8 mouse cellular contexts compared by ENCODE assay signal in genomic region chr17:15375701-15376493, GRCm38 (mm10). TPM values are rescaled to one million over a fixed set of nuclear protein-coding genes. Genes with fewer than 3 reads are reported as not detected.
DNase-seq lines count a peak whose midpoint lies in the region; ATAC-seq lines count a peak whose summit lies in the region.

No protein-coding gene starts in this region.

- peaks cover 43% of the 10 kb centered on the region for H3K4me1 ChIP-seq in embryonic facial prominence, embryonic 12.5 days
- peaks cover 37% of the 10 kb centered on the region for H3K4me1 ChIP-seq in heart, embryonic 12.5 days (replicated peaks)
- peaks cover 26% of the 10 kb centered on the region; the same call in 1 of the 2 replicates for H3K4me1 ChIP-seq in kidney, embryonic 14.5 days (ENCODE audit: control insufficient read depth, insufficient read depth, low read length)
- H3K4me1 ChIP-seq in liver, embryonic 12.5 days = peaks cover 42% of the 10 kb centered on the region
- peaks cover 32% of the 10 kb centered on the region for H3K4me1 ChIP-seq in stomach, embryonic 16.5 days (ENCODE audit: control insufficient read depth, insufficient read depth, low read length)

- no peaks in the 10 kb centered on the region for H3K36me3 ChIP-seq in embryonic facial prominence, embryonic 12.5 days
- H3K36me3 ChIP-seq in heart, embryonic 12.5 days = no peaks in the 10 kb centered on the region
- H3K36me3 ChIP-seq in kidney, embryonic 14.5 days (ENCODE audit: control insufficient read depth, insufficient read depth, low read length) = no peaks in the 10 kb centered on the region
- no peaks in the 10 kb centered on the region for H3K36me3 ChIP-seq in liver, embryonic 12.5 days
- no peaks in the 10 kb centered on the region for H3K36me3 ChIP-seq in stomach, embryonic 16.5 days (ENCODE audit: control insufficient read depth, insufficient read depth, low read length)

- H3K4me2 ChIP-seq in embryonic facial prominence, embryonic 12.5 days (replicated peaks) = peak overlapping the region; percentile 87
- peak overlapping the region; percentile 99 for H3K4me2 ChIP-seq in heart, embryonic 12.5 days
- H3K4me2 ChIP-seq in kidney, embryonic 14.5 days (replicated peaks; ENCODE audit: low read depth, low read length) = peak overlapping the region; percentile 97
- peak overlapping the region; percentile 73 for H3K4me2 ChIP-seq in liver, embryonic 12.5 days
- H3K4me2 ChIP-seq in stomach, embryonic 16.5 days (ENCODE audit: low read depth, low read length) = peak overlapping the region; percentile 98

- peak overlapping the region; percentile 57 for H3K27ac ChIP-seq in embryonic facial prominence, embryonic 12.5 days
- H3K27ac ChIP-seq in heart, embryonic 12.5 days (ENCODE audit: poor library complexity, severe bottlenecking) = peak overlapping the region; percentile 40
- peak overlapping the region; percentile 76; the same call in 1 of the 2 replicates for H3K27ac ChIP-seq in kidney, embryonic 14.5 days (ENCODE audit: low read depth, low read length)
- no peak overlapping the region for H3K27ac ChIP-seq in liver, embryonic 12.5 days
- H3K27ac ChIP-seq in stomach, embryonic 16.5 days (ENCODE audit: low read length) = peak overlapping the region; percentile 67

- ATAC-seq in embryonic facial prominence, embryonic 12.5 days (ENCODE audit: insufficient number of reproducible peaks, insufficient read depth, low FRiP score, low TSS enrichment) = no peak
- ATAC-seq in heart, embryonic 12.5 days (ENCODE audit: insufficient number of reproducible peaks, low FRiP score) = peak; percentile 73
- ATAC-seq in kidney, embryonic 14.5 days (ENCODE audit: low FRiP score, low TSS enrichment) = peak; percentile 75
- ATAC-seq in liver, embryonic 12.5 days = peak; percentile 56
- peak; percentile 18; the same call in 1 of the 2 replicates for ATAC-seq in monocyte, adult 5-6 weeks (replicated peaks; ENCODE audit: insufficient number of reproducible peaks, low FRiP score, low TSS enrichment, poor library complexity, severe bottlenecking)
- ATAC-seq in stomach, embryonic 16.5 days (ENCODE audit: insufficient read depth, low FRiP score) = peak; percentile 61

- no peaks in the 10 kb centered on the region for H3K9me3 ChIP-seq in embryonic facial prominence, embryonic 12.5 days
- H3K9me3 ChIP-seq in heart, embryonic 12.5 days (replicated peaks) = no peaks in the 10 kb centered on the region
- H3K9me3 ChIP-seq in kidney, embryonic 14.5 days (ENCODE audit: control insufficient read depth, low read length) = no peaks in the 10 kb centered on the region
- no peaks in the 10 kb centered on the region for H3K9me3 ChIP-seq in liver, embryonic 12.5 days (replicated peaks)
- H3K9me3 ChIP-seq in stomach, embryonic 16.5 days (replicated peaks; ENCODE audit: control insufficient read depth, low read length) = no peaks in the 10 kb centered on the region

- peak overlapping the region; percentile 55 for H3K9ac ChIP-seq in embryonic facial prominence, embryonic 12.5 days
- peak overlapping the region; percentile 76 for H3K9ac ChIP-seq in heart, embryonic 12.5 days
- peak overlapping the region; percentile 63 for H3K9ac ChIP-seq in kidney, embryonic 14.5 days (ENCODE audit: low read depth, low read length)
- 0 out of 2 replicates have a peak overlapping the region, but pooled peaks have one; percentile 6 for H3K9ac ChIP-seq in liver, embryonic 12.5 days
- H3K9ac ChIP-seq in stomach, embryonic 16.5 days (ENCODE audit: low read length) = peak overlapping the region; percentile 75

- peak overlapping the region; percentile 48 for H3K4me3 ChIP-seq in embryonic facial prominence, embryonic 12.5 days
- H3K4me3 ChIP-seq in heart, embryonic 12.5 days = peak overlapping the region; percentile 70
- peak overlapping the region; percentile 64 for H3K4me3 ChIP-seq in kidney, embryonic 14.5 days (ENCODE audit: low read length)
- H3K4me3 ChIP-seq in liver, embryonic 12.5 days = peak overlapping the region; percentile 53
- H3K4me3 ChIP-seq in stomach, embryonic 16.5 days (replicated peaks; ENCODE audit: low read length) = peak overlapping the region; percentile 72

- peak; percentile 71 for DNase-seq in A20 (ENCODE audit: low read depth, low spot score)
- peak; percentile 85 for DNase-seq in adrenal gland, adult 2 months

- H3K27me3 ChIP-seq in embryonic facial prominence, embryonic 12.5 days = peaks cover 87% of the 10 kb centered on the region
- peaks cover 75% of the 10 kb centered on the region for H3K27me3 ChIP-seq in heart, embryonic 12.5 days (replicated peaks)
- peaks cover 37% of the 10 kb centered on the region for H3K27me3 ChIP-seq in kidney, embryonic 14.5 days (ENCODE audit: control insufficient read depth, insufficient read depth, low read length)
- H3K27me3 ChIP-seq in liver, embryonic 12.5 days (replicated peaks) = peaks cover 96% of the 10 kb centered on the region
- peaks cover 27% of the 10 kb centered on the region for H3K27me3 ChIP-seq in stomach, embryonic 16.5 days (ENCODE audit: control insufficient read depth, insufficient read depth, low read length)

- WGBS in embryonic facial prominence, embryonic 12.5 days = under 1% methylated on average over 66 of the region's 69 CpGs
- WGBS in heart, embryonic 12.5 days = under 1% methylated on average over 67 of the region's 69 CpGs
- under 1% methylated on average over 69 of the region's 69 CpGs for WGBS in kidney, embryonic 14.5 days
- under 1% methylated on average over 68 of the region's 69 CpGs for whole genome bisulfite sequencing in liver, embryonic 12.5 days (ENCODE audit: insufficient replicate concordance)
- under 1% methylated on average over 69 of the region's 69 CpGs for WGBS in stomach, embryonic 16.5 days

RNA-seq across cellular contexts. Expression of gene Dll1, which starts 0.8 kb away (rescaled TPM):
- 1 to 10 TPM; 4.2 to 4.6 TPM for total RNA-seq in adrenal gland, adult 2 months (2021)
- polyA plus RNA-seq in adrenal gland, adult 2 months (2012; rRNA removed) = 9.8 and 12.6 TPM in 2 replicates
- polyA plus RNA-seq in embryonic facial prominence, embryonic 12.5 days (2016; fragmentation: Nextera tagmentation; extraction: Ambion mirVana) = 9.8 and 10.1 TPM in 2 replicates
- 10.1 and 11.8 TPM in 2 replicates for polyA plus RNA-seq in heart, embryonic 12.5 days (2016; fragmentation: Nextera tagmentation; extraction: Ambion mirVana)
- 16.4 and 24.6 TPM in 2 replicates for polyA plus RNA-seq in kidney, embryonic 14.5 days (2014; fragmentation: Nextera tagmentation; extraction: Ambion mirVana)
- 1.5 and 1.7 TPM in 2 replicates for polyA plus RNA-seq in liver, embryonic 12.5 days (2016; fragmentation: Nextera tagmentation; extraction: Ambion mirVana)
- 0.19 to 1.4 TPM in 2 of 3 replicates, not detected in the other for total RNA-seq in monocyte, adult 5-6 weeks (2017)
- polyA plus RNA-seq in stomach, embryonic 16.5 days (2015; fragmentation: Nextera tagmentation; extraction: Ambion mirVana) = 13.0 and 13.6 TPM in 2 replicates

RNA-seq across cellular contexts. Expression of gene Fam120b, which starts 20.1 kb away (rescaled TPM):
- 10 to 100 TPM; 19.8 to 21.8 TPM for total RNA-seq in adrenal gland, adult 2 months (2021)
- 6.7 and 8.5 TPM in 2 replicates for polyA plus RNA-seq in adrenal gland, adult 2 months (2012; rRNA removed)
- 35.7 and 36.0 TPM in 2 replicates for polyA plus RNA-seq in embryonic facial prominence, embryonic 12.5 days (2016; fragmentation: Nextera tagmentation; extraction: Ambion mirVana)
- 17.2 and 17.3 TPM in 2 replicates for polyA plus RNA-seq in heart, embryonic 12.5 days (2016; fragmentation: Nextera tagmentation; extraction: Ambion mirVana)
- polyA plus RNA-seq in kidney, embryonic 14.5 days (2014; fragmentation: Nextera tagmentation; extraction: Ambion mirVana) = 18.8 and 29.4 TPM in 2 replicates
- 8.6 and 8.9 TPM in 2 replicates for polyA plus RNA-seq in liver, embryonic 12.5 days (2016; fragmentation: Nextera tagmentation; extraction: Ambion mirVana)
- total RNA-seq in monocyte, adult 5-6 weeks (2017) = 25.5 to 42.6 TPM (median 29.4 TPM) in 3 replicates
- 27.8 and 28.8 TPM in 2 replicates for polyA plus RNA-seq in stomach, embryonic 16.5 days (2015; fragmentation: Nextera tagmentation; extraction: Ambion mirVana)

Comparison
In these comparisons a context has a peak if more than half of its experiments do, and no peak if none do; other contexts are left out.
1. H3K9ac ChIP-seq: peak in every context shown above with its lines; median percentile 76 in heart, embryonic 12.5 days; 75 in stomach, embryonic 16.5 days; 63 in kidney, embryonic 14.5 days; 55 in embryonic facial prominence, embryonic 12.5 days; 6 in liver, embryonic 12.5 days.